22 mouse cellular contexts compared by ENCODE assay signal in the genomic region with DNA sequence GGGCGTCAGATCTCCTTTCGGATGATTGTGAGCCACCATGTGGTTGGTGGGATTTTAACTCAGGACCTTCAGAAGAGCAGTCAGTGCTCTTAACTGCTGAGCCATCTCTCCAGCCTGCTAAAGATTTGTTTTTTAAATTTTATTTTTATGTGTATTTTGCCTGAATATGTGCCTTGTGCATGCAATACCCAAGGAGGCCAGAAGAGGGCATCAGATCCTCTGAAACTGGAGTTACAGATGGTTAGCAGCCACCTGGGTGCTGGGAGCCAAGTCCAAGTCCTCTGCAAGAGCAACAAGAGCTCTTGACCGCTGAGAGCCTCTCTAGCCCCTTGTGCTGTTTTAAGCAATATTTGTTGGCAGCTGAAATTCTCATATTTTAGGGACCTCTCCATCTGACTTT. TPM values are rescaled to one million over a fixed set of nuclear protein-coding genes. Genes with fewer than 3 reads are reported as not detected.
A peak's percentile ranks its signal among the peaks of the same experiment; 100 is the strongest.
DNase-seq lines count a peak whose midpoint lies in the region; ATAC-seq and TF ChIP-seq lines count a peak whose summit lies in the region.
"Had no signal": no experiment of that assay in that cellular context is flagged by ENCODE, and none has a peak within 500 bp of the region (broad histone marks: within the 10 kb centered on the region; RNA-seq: fewer than 3 reads in every experiment).

No protein-coding gene starts in this region.

- no peaks in the 10 kb centered on the region for H3K27me3 ChIP-seq in hindbrain, postnatal 0 days (ENCODE audit: insufficient read depth, low read length)
- H3K27me3 ChIP-seq in hindbrain, embryonic 14.5 days (ENCODE audit: control insufficient read depth, insufficient read depth, low read length) = no peaks in the 10 kb centered on the region
- no peaks in the 10 kb centered on the region for H3K27me3 ChIP-seq in lung, embryonic 14.5 days (ENCODE audit: insufficient read depth, low read length)
- no peaks in the 10 kb centered on the region for H3K27me3 ChIP-seq in limb, embryonic 10.5 days (ENCODE audit: low read depth, poor library complexity, severe bottlenecking)
- H3K27me3 ChIP-seq: heart, embryonic 15.5 days; kidney, embryonic 15.5 days; limb, embryonic 13.5 days; midbrain, embryonic 13.5 days had no signal

- TF ChIP-seq CTCF in hindbrain, postnatal 0 days (IDR thresholded peaks at IDR 0.05; ENCODE audit: low read depth) = peak; percentile 44
- TF ChIP-seq CTCF in lung, embryonic 14.5 days (IDR thresholded peaks at IDR 0.05; ENCODE audit: low read depth) = peak; percentile 43

- no peaks in the 10 kb centered on the region for H3K9me3 ChIP-seq in hindbrain, postnatal 0 days (ENCODE audit: low read length)
- no peaks in the 10 kb centered on the region for H3K9me3 ChIP-seq in hindbrain, embryonic 14.5 days (ENCODE audit: control insufficient read depth, low read length)
- H3K9me3 ChIP-seq in lung, embryonic 14.5 days (ENCODE audit: low read depth, low read length) = no peaks in the 10 kb centered on the region
- no peaks in the 10 kb centered on the region for H3K9me3 ChIP-seq in limb, embryonic 10.5 days (replicated peaks)
- H3K9me3 ChIP-seq: heart, embryonic 15.5 days; kidney, embryonic 15.5 days; midbrain, embryonic 13.5 days had no signal

- no peaks in the 10 kb centered on the region for H3K4me1 ChIP-seq in hindbrain, postnatal 0 days (ENCODE audit: insufficient read depth, low read length)
- no peaks in the 10 kb centered on the region for H3K4me1 ChIP-seq in hindbrain, embryonic 14.5 days (replicated peaks; ENCODE audit: control insufficient read depth, insufficient read depth, low read length)
- H3K4me1 ChIP-seq in lung, embryonic 14.5 days (ENCODE audit: insufficient read depth) = no peaks in the 10 kb centered on the region
- H3K4me1 ChIP-seq in limb, embryonic 10.5 days = 0 out of 2 replicates have a peak, but pooled peaks cover 4% of the 10 kb centered on the region
- H3K4me1 ChIP-seq: limb, embryonic 13.5 days; midbrain, embryonic 13.5 days had no signal

- H3K9ac ChIP-seq in hindbrain, postnatal 0 days (replicated peaks; ENCODE audit: low read length) = no peak overlapping the region
- no peak overlapping the region for H3K9ac ChIP-seq in hindbrain, embryonic 14.5 days
- H3K9ac ChIP-seq in lung, embryonic 14.5 days = no peak overlapping the region
- H3K9ac ChIP-seq: heart, embryonic 15.5 days; kidney, embryonic 15.5 days; limb, embryonic 13.5 days; midbrain, embryonic 13.5 days had no signal

- DNase-seq in hindbrain, postnatal 0 days (ENCODE audit: low spot score) = no peak
- DNase-seq in hindbrain, embryonic 14.5 days (ENCODE audit: low spot score) = no peak
- no peak for DNase-seq in lung, embryonic 14.5 days
- DNase-seq in lung, postnatal 4 days = no peak
- DNase-seq in ES-CJ7 (ENCODE audit: low read depth, low spot score) = peak; percentile 41
- DNase-seq in limb, embryonic 10.5 days (ENCODE audit: low spot score) = peak; percentile 31
- DNase-seq in spleen, adult 12 weeks (ENCODE audit: low spot score) = no peak
- DNase-seq in left cerebral cortex, adult 18-20 months (ENCODE audit: low spot score in 2 of 2) = no peak
- DNase-seq: gastrocnemius, postnatal 36 days; lung, postnatal 36 days; right cerebral cortex, postnatal 4 days; thymus, postnatal 36 days had no signal

- ATAC-seq in hindbrain, postnatal 0 days = no peak
- ATAC-seq in hindbrain, embryonic 14.5 days (ENCODE audit: low FRiP score) = no peak
- no peak for ATAC-seq in lung, embryonic 14.5 days (ENCODE audit: insufficient read depth)
- ATAC-seq: activated CD4-positive, CD25-positive, alpha-beta regulatory T cell, adult 4 months; hindbrain, embryonic 16.5 days; midbrain, embryonic 13.5 days had no signal

- WGBS in hindbrain, postnatal 0 days = 95% methylated on average over 3 of the region's 3 CpGs
- 97% methylated on average over 3 of the region's 3 CpGs for WGBS in hindbrain, embryonic 14.5 days
- WGBS in lung, embryonic 14.5 days = 97% methylated on average over 3 of the region's 3 CpGs
- 97% methylated on average over 3 of the region's 3 CpGs for WGBS in limb, embryonic 10.5 days

- no peaks in the 10 kb centered on the region for H3K36me3 ChIP-seq in hindbrain, postnatal 0 days (ENCODE audit: insufficient read depth, low read length)
- H3K36me3 ChIP-seq in hindbrain, embryonic 14.5 days (replicated peaks; ENCODE audit: control insufficient read depth, insufficient read depth) = no peaks in the 10 kb centered on the region
- no peaks in the 10 kb centered on the region for H3K36me3 ChIP-seq in lung, embryonic 14.5 days (ENCODE audit: insufficient read depth)
- H3K36me3 ChIP-seq in limb, embryonic 10.5 days = no peaks in the 10 kb centered on the region
- H3K36me3 ChIP-seq: heart, embryonic 15.5 days; kidney, embryonic 15.5 days; midbrain, embryonic 13.5 days had no signal

- no peak overlapping the region for H3K4me3 ChIP-seq in hindbrain, postnatal 0 days (ENCODE audit: low read length)
- H3K4me3 ChIP-seq in hindbrain, embryonic 14.5 days (replicated peaks; ENCODE audit: low read length) = no peak overlapping the region
- no peak overlapping the region for H3K4me3 ChIP-seq in lung, embryonic 14.5 days (ENCODE audit: low read depth, low read length)
- H3K4me3 ChIP-seq in limb, embryonic 10.5 days = no peak overlapping the region
- H3K4me3 ChIP-seq: erythroblast, embryonic 14.5 days; heart, embryonic 15.5 days; kidney, embryonic 15.5 days; limb, embryonic 13.5 days; midbrain, embryonic 13.5 days had no signal

- no peak overlapping the region for H3K4me2 ChIP-seq in hindbrain, postnatal 0 days (ENCODE audit: low read depth, low read length)
- H3K4me2 ChIP-seq in hindbrain, embryonic 14.5 days (replicated peaks) = no peak overlapping the region
- no peak overlapping the region for H3K4me2 ChIP-seq in lung, embryonic 14.5 days
- H3K4me2 ChIP-seq: heart, embryonic 15.5 days; kidney, embryonic 15.5 days; limb, embryonic 13.5 days; midbrain, embryonic 13.5 days had no signal

- H3K27ac ChIP-seq in hindbrain, postnatal 0 days = no peak overlapping the region
- no peak overlapping the region for H3K27ac ChIP-seq in hindbrain, embryonic 14.5 days
- H3K27ac ChIP-seq in lung, embryonic 14.5 days (ENCODE audit: low read depth) = no peak overlapping the region
- no peak overlapping the region for H3K27ac ChIP-seq in limb, embryonic 10.5 days
- H3K27ac ChIP-seq: heart, embryonic 15.5 days; kidney, embryonic 15.5 days; limb, embryonic 13.5 days; midbrain, embryonic 13.5 days had no signal

RNA-seq across cellular contexts. Expression of a gene that starts 9.3 kb away (rescaled TPM):
- 6.3 and 12.8 TPM in 2 replicates for total RNA-seq in hindbrain, postnatal 0 days (2014; rRNA removed)
- 10.9 and 11.3 TPM in 2 replicates for polyA plus RNA-seq in hindbrain, postnatal 0 days (2015; fragmentation: Nextera tagmentation; extraction: Ambion mirVana)
- polyA plus RNA-seq in hindbrain, embryonic 14.5 days (2014; fragmentation: Nextera tagmentation; extraction: Ambion mirVana) = 8.8 and 13.4 TPM in 2 replicates
- polyA plus RNA-seq in lung, embryonic 14.5 days (2014; fragmentation: Nextera tagmentation; extraction: Ambion mirVana) = 9.3 and 10.4 TPM in 2 replicates
- 6.1 and 9.4 TPM in 2 replicates for polyA plus RNA-seq in limb, embryonic 10.5 days (2016; fragmentation: Nextera tagmentation; extraction: Ambion mirVana)
- 1 to 10 TPM; 4.5 to 8.7 TPM for total RNA-seq in left cerebral cortex, adult 18-20 months (2021)

RNA-seq across cellular contexts. Expression of a gene that starts 9.5 kb away (rescaled TPM):
- total RNA-seq in hindbrain, postnatal 0 days (2014; rRNA removed) = 30.8 and 42.4 TPM in 2 replicates
- polyA plus RNA-seq in hindbrain, postnatal 0 days (2015; fragmentation: Nextera tagmentation; extraction: Ambion mirVana) = 22.4 and 24.5 TPM in 2 replicates
- 20.3 and 20.9 TPM in 2 replicates for polyA plus RNA-seq in hindbrain, embryonic 14.5 days (2014; fragmentation: Nextera tagmentation; extraction: Ambion mirVana)
- polyA plus RNA-seq in lung, embryonic 14.5 days (2014; fragmentation: Nextera tagmentation; extraction: Ambion mirVana) = 23.1 and 28.9 TPM in 2 replicates
- polyA plus RNA-seq in limb, embryonic 10.5 days (2016; fragmentation: Nextera tagmentation; extraction: Ambion mirVana) = 12.1 and 16.3 TPM in 2 replicates
- total RNA-seq in left cerebral cortex, adult 18-20 months (2021) = 1 to 10 TPM; 7.1 to 8.7 TPM

RNA-seq across cellular contexts. Expression of a gene that starts 9.7 kb away (rescaled TPM):
- not detected in 2 replicates for total RNA-seq in hindbrain, postnatal 0 days (2014; rRNA removed)
- 1.2 TPM in 1 of 2 replicates, not detected in the other for polyA plus RNA-seq in hindbrain, postnatal 0 days (2015; fragmentation: Nextera tagmentation; extraction: Ambion mirVana)
- polyA plus RNA-seq in hindbrain, embryonic 14.5 days (2014; fragmentation: Nextera tagmentation; extraction: Ambion mirVana) = 1.5 TPM in 1 of 2 replicates, not detected in the other
- polyA plus RNA-seq in lung, embryonic 14.5 days (2014; fragmentation: Nextera tagmentation; extraction: Ambion mirVana) = 0.18 TPM in 1 of 2 replicates, not detected in the other
- 0.36 and 0.50 TPM in 2 replicates for polyA plus RNA-seq in limb, embryonic 10.5 days (2016; fragmentation: Nextera tagmentation; extraction: Ambion mirVana)
- under 1 TPM in 1 of 2 experiments, not detected in 1; 0.66 TPM for total RNA-seq in left cerebral cortex, adult 18-20 months (2021)
- total RNA-seq: ES-E14; layer of hippocampus, postnatal 25 days had no signal
- polyA plus RNA-seq: activated CD4-positive, CD25-positive, alpha-beta regulatory T cell, adult 4 months; erythroblast, embryonic 14.5 days; midbrain, embryonic 13.5 days; neural tube, embryonic 11.5 days had no signal

RNA-seq across cellular contexts. Expression of a gene that starts 59.2 kb away (rescaled TPM):
- 0.47 and 0.63 TPM in 2 replicates for total RNA-seq in hindbrain, postnatal 0 days (2014; rRNA removed)
- polyA plus RNA-seq in hindbrain, postnatal 0 days (2015; fragmentation: Nextera tagmentation; extraction: Ambion mirVana) = 0.79 and 0.80 TPM in 2 replicates
- polyA plus RNA-seq in hindbrain, embryonic 14.5 days (2014; fragmentation: Nextera tagmentation; extraction: Ambion mirVana) = 0.16 and 0.24 TPM in 2 replicates
- polyA plus RNA-seq in lung, embryonic 14.5 days (2014; fragmentation: Nextera tagmentation; extraction: Ambion mirVana) = 0.14 and 0.43 TPM in 2 replicates
- 0.13 and 0.20 TPM in 2 replicates for polyA plus RNA-seq in limb, embryonic 10.5 days (2016; fragmentation: Nextera tagmentation; extraction: Ambion mirVana)
- total RNA-seq in left cerebral cortex, adult 18-20 months (2021) = under 1 TPM; 0.35 to 0.74 TPM
- polyA plus RNA-seq: erythroblast, embryonic 14.5 days; midbrain, embryonic 13.5 days had no signal

Comparison
In these comparisons a context has a peak if more than half of its experiments do, and no peak if none do; other contexts are left out.
1. DNase-seq: peak in ES-CJ7 (single experiment) and limb, embryonic 10.5 days (single experiment); none in hindbrain, postnatal 0 days (single experiment), hindbrain, embryonic 14.5 days (single experiment), lung, embryonic 14.5 days (single experiment), lung, postnatal 4 days (0 of 2), spleen, adult 12 weeks (single experiment) and left cerebral cortex, adult 18-20 months (0 of 2).